Comparison of ENCODE assay signal across 9 mouse cellular contexts in genomic region chr1:36860876-36861275, GRCm38 (mm10).
DNase-seq lines count a peak whose midpoint lies in the region; ATAC-seq and TF ChIP-seq lines count a peak whose summit lies in the region.
"Had no signal": no experiment of that assay in that cellular context is flagged by ENCODE, and none has a peak within 500 bp of the region (broad histone marks: within the 10 kb centered on the region; RNA-seq: fewer than 3 reads in every experiment).

No protein-coding gene starts in this region.

- peak overlapping the region; percentile 14; the same call in 1 of the 2 replicates for H3K27ac ChIP-seq in hindbrain, embryonic 14.5 days
- no peak overlapping the region for H3K27ac ChIP-seq in hindbrain, embryonic 10.5 days
- H3K27ac ChIP-seq in lung, postnatal 0 days (ENCODE audit: low read length), result peak overlapping the region; percentile 51; the same call in 1 of the 2 replicates
- peak overlapping the region; percentile 56 for H3K27ac ChIP-seq in forebrain, embryonic 15.5 days (replicated peaks)
- H3K27ac ChIP-seq in stomach, embryonic 14.5 days (ENCODE audit: low read length), result peak overlapping the region; percentile 30; the same call in 1 of the 2 replicates
- H3K27ac ChIP-seq: macrophage had no signal

- no peaks in the 10 kb centered on the region for H3K27me3 ChIP-seq in hindbrain, embryonic 14.5 days (ENCODE audit: control insufficient read depth, insufficient read depth, low read length)
- no peaks in the 10 kb centered on the region for H3K27me3 ChIP-seq in hindbrain, embryonic 10.5 days (ENCODE audit: insufficient read depth, poor library complexity, severe bottlenecking)
- H3K27me3 ChIP-seq in lung, postnatal 0 days (replicated peaks; ENCODE audit: insufficient read depth, low read length), result no peaks in the 10 kb centered on the region
- H3K27me3 ChIP-seq in forebrain, embryonic 15.5 days, result no peaks in the 10 kb centered on the region
- no peaks in the 10 kb centered on the region for H3K27me3 ChIP-seq in stomach, embryonic 14.5 days (ENCODE audit: control insufficient read depth, insufficient read depth, low read length)

- no peak overlapping the region for H3K9ac ChIP-seq in hindbrain, embryonic 14.5 days
- no peak overlapping the region for H3K9ac ChIP-seq in lung, postnatal 0 days (replicated peaks; ENCODE audit: low read depth)
- no peak overlapping the region for H3K9ac ChIP-seq in forebrain, embryonic 15.5 days (replicated peaks)
- no peak overlapping the region for H3K9ac ChIP-seq in stomach, embryonic 14.5 days (replicated peaks; ENCODE audit: low read depth, low read length)

- no peak for ATAC-seq in hindbrain, embryonic 14.5 days (ENCODE audit: low FRiP score)
- ATAC-seq in lung, postnatal 0 days, result no peak
- ATAC-seq in forebrain, embryonic 15.5 days (replicated peaks), result no peak
- ATAC-seq in stomach, embryonic 14.5 days (ENCODE audit: insufficient number of reproducible peaks, insufficient read depth, low FRiP score, low read depth), result no peak
- no peak for ATAC-seq in frontal cortex, adult (ENCODE audit: low TSS enrichment)

- no peaks in the 10 kb centered on the region for H3K36me3 ChIP-seq in hindbrain, embryonic 14.5 days (replicated peaks; ENCODE audit: control insufficient read depth, insufficient read depth)
- no peaks in the 10 kb centered on the region for H3K36me3 ChIP-seq in hindbrain, embryonic 10.5 days
- H3K36me3 ChIP-seq in lung, postnatal 0 days (ENCODE audit: insufficient read depth, low read length), result no peaks in the 10 kb centered on the region
- no peaks in the 10 kb centered on the region for H3K36me3 ChIP-seq in forebrain, embryonic 15.5 days
- H3K36me3 ChIP-seq in stomach, embryonic 14.5 days (ENCODE audit: control insufficient read depth, insufficient read depth, low read length), result no peaks in the 10 kb centered on the region

- H3K9me3 ChIP-seq in hindbrain, embryonic 14.5 days (ENCODE audit: control insufficient read depth, low read length), result no peaks in the 10 kb centered on the region
- H3K9me3 ChIP-seq in hindbrain, embryonic 10.5 days, result no peaks in the 10 kb centered on the region
- H3K9me3 ChIP-seq in lung, postnatal 0 days (ENCODE audit: low read length), result no peaks in the 10 kb centered on the region
- H3K9me3 ChIP-seq in forebrain, embryonic 15.5 days, result no peaks in the 10 kb centered on the region
- no peaks in the 10 kb centered on the region for H3K9me3 ChIP-seq in stomach, embryonic 14.5 days (ENCODE audit: control insufficient read depth, low read depth, low read length)

- no peak overlapping the region for H3K4me3 ChIP-seq in hindbrain, embryonic 14.5 days (replicated peaks; ENCODE audit: low read length)
- H3K4me3 ChIP-seq in hindbrain, embryonic 10.5 days, result no peak overlapping the region
- no peak overlapping the region for H3K4me3 ChIP-seq in lung, postnatal 0 days (ENCODE audit: low read depth, low read length)
- no peak overlapping the region for H3K4me3 ChIP-seq in forebrain, embryonic 15.5 days
- no peak overlapping the region for H3K4me3 ChIP-seq in stomach, embryonic 14.5 days (ENCODE audit: low read depth, low read length)

- TF ChIP-seq CTCF in lung, postnatal 0 days (IDR thresholded peaks at IDR 0.05), result no peak

- peaks cover 17% of the 10 kb centered on the region for H3K4me1 ChIP-seq in hindbrain, embryonic 14.5 days (replicated peaks; ENCODE audit: control insufficient read depth, insufficient read depth, low read length)
- peaks cover 6% of the 10 kb centered on the region; the same call in 1 of the 2 replicates for H3K4me1 ChIP-seq in hindbrain, embryonic 10.5 days (replicated peaks)
- H3K4me1 ChIP-seq in lung, postnatal 0 days (ENCODE audit: insufficient read depth, low read depth, low read length), result peaks cover 12% of the 10 kb centered on the region
- peaks cover 27% of the 10 kb centered on the region for H3K4me1 ChIP-seq in forebrain, embryonic 15.5 days
- peaks cover 3% of the 10 kb centered on the region; the same call in 1 of the 2 replicates for H3K4me1 ChIP-seq in stomach, embryonic 14.5 days (ENCODE audit: control insufficient read depth, insufficient read depth, low read length)

- WGBS in hindbrain, embryonic 14.5 days, result 18% methylated on average over 1 of the region's 1 CpGs
- WGBS in hindbrain, embryonic 10.5 days, result 44% methylated on average over 1 of the region's 1 CpGs
- 41% methylated on average over 1 of the region's 1 CpGs for WGBS in lung, postnatal 0 days
- 0% methylated on average over 1 of the region's 1 CpGs for WGBS in forebrain, embryonic 15.5 days
- 51% methylated on average over 1 of the region's 1 CpGs for WGBS in stomach, embryonic 14.5 days

- DNase-seq in hindbrain, embryonic 14.5 days (ENCODE audit: low spot score), result no peak
- DNase-seq in hindbrain, embryonic 10.5 days (ENCODE audit: low spot score), result no peak
- peak; percentile 21 for DNase-seq in lung, postnatal 0 days (ENCODE audit: low spot score)
- DNase-seq in lung, postnatal 25 days (ENCODE audit: low spot score), result no peak
- DNase-seq in spleen, postnatal 14 days (ENCODE audit: low spot score in 2 of 2), result no peak

- no peak for TF ChIP-seq EP300 in lung, postnatal 0 days (IDR thresholded peaks at IDR 0.05)

- no peak overlapping the region for H3K4me2 ChIP-seq in hindbrain, embryonic 14.5 days (replicated peaks)
- H3K4me2 ChIP-seq in lung, postnatal 0 days (replicated peaks; ENCODE audit: low read depth, low read length), result no peak overlapping the region
- no peak overlapping the region for H3K4me2 ChIP-seq in forebrain, embryonic 15.5 days (replicated peaks)
- H3K4me2 ChIP-seq in stomach, embryonic 14.5 days (replicated peaks; ENCODE audit: low read depth, low read length), result no peak overlapping the region
